Mouse (Mus musculus) telencephalon, adult 2 months (tissue): ENCODE data around the gene Ap5b1.

Experiments used
- DNase-seq: peaks from one replicate; pipeline ENCODE4 v3.0.0-alpha.2; 2011; ENCODE audit warnings: low read depth, low spot score

Ap5b1 gene

GRCm38 (mm10) chr19:5609547-5610404, 42.0 kb downstream of the Ap5b1 start, which contains the start of gene Kat5:
Kat5 (minus strand) TSS chr19:5610237.
- peak; percentile 80 for DNase-seq

- DNase-seq = no peak
Measured at GRCm38 (mm10) chr19:5611973-5612372, 44.1 kb downstream of the Ap5b1 start.

DNA sequence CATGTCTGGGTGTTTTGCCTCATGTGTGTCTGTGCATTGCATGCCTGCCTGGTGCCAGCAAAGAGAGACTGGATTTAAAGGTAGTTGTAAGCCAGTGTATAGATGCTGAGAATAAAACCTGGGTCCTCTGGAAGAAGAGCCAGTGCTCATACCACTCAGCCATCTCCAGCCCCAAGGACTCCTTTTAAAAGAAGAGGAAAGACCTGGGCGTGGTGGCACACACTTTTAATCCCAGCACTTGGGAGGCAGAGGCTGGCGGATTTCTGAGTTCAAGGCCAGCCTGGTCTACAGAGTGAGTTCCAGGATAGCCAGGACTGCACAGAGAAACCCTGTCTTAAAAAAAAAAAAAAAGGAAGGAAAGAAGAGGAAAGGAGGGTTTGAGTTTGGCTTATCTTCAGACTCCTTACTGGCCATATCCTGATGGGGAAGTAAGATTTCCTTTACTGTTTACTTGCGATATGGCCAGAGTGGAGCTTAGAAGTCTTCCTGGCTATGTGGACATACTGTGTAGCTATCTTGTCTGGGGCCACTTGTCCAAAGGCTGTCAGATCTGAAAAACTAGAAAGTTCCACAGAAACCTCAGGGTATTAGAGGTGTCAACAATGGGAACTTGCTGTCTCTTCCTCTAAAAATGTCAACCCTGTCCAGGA, 45.1 kb downstream of the Ap5b1 start:
- no peak for DNase-seq

- DNase-seq = no peak
Measured at GRCm38 (mm10) chr19:5614953-5615352, 47.1 kb downstream of the Ap5b1 start.

DNA sequence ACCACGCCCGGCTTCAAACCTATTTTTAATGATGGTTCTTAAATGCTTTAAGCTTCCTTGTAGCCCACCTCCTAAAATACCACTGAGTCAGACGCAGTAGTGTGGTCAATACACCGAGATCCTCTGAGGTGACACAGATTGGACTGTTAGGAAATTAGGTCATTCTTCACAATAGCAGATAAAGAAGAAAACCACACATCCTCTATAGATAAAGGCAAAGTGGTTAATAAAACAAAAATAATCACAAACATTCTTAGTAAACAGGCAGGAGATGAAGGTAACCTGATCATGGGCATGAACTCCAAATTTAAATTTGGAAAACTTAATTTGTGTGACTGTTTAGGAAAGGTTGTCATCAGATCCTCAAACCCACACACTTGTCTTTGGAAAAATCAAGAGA, 52.2 kb downstream of the Ap5b1 start:
- DNase-seq = no peak
